Mouse (Mus musculus) heart, embryonic 14.5 days (tissue): ENCODE data around the gene Thap12. TPM values are rescaled to one million over a fixed set of nuclear protein-coding genes. Genes with fewer than 3 reads are reported as not detected.

Experiments
- ATAC-seq: fragments of 200-750 bp; cut with Nextera tagmentation; 2 replicates; pipeline ENCODE4 v1.8.0; 2017; ENCODE audit warnings: low read depth, moderate TSS enrichment; ENCODE audit not compliant: insufficient number of reproducible peaks, insufficient read depth, low FRiP score
- H3K27ac ChIP-seq, 2 experiments: fragments of 200-500 bp in 1 of 2; fragments of 300-500 bp in 1 of 2; sonication (generic) in 1 of 2; replicated peaks in 1 of 2; 2 replicates each; pipeline ENCODE4 v1.5.1; 2012 to 2014; ENCODE audit warnings: low read depth in 2 of 2, low read length in 2 of 2, control low read depth in 1 of 2, mild to moderate bottlenecking in 1 of 2, mixed read lengths in 1 of 2; ENCODE audit not compliant: control insufficient read depth in 1 of 2, insufficient read depth in 1 of 2
- H3K27me3 ChIP-seq: fragments of 300-500 bp; sonication (generic); 2 replicates; pipeline ENCODE4 v1.6.1; 2014; ENCODE audit warnings: mild to moderate bottlenecking, low read length, control low read depth; ENCODE audit not compliant: control insufficient read depth, insufficient read depth
- H3K36me3 ChIP-seq: fragments of 300-500 bp; sonication (generic); 2 replicates; pipeline ENCODE4 v1.6.1; 2014; ENCODE audit warnings: mild to moderate bottlenecking, control low read depth, low read length, mixed read lengths; ENCODE audit not compliant: control insufficient read depth, insufficient read depth
- H3K4me1 ChIP-seq, 2 experiments: fragments of 200-500 bp in 1 of 2; fragments of 300-500 bp in 1 of 2; sonication (generic) in 1 of 2; 2 replicates each; pipeline ENCODE4 v1.6.1; 2012 to 2014; ENCODE audit warnings: low read length in 2 of 2, control low read depth in 1 of 2, mixed read lengths in 1 of 2; ENCODE audit not compliant: control insufficient read depth in 2 of 2, insufficient read depth in 2 of 2
- H3K4me2 ChIP-seq: fragments of 300-500 bp; sonication (generic); 2 replicates; pipeline ENCODE4 v1.6.1; 2014; ENCODE audit warnings: mild to moderate bottlenecking, low read length
- H3K4me3 ChIP-seq, 2 experiments: fragments of 200-500 bp in 1 of 2; fragments of 300-500 bp in 1 of 2; sonication (generic) in 1 of 2; 2 replicates each; pipeline ENCODE4 v1.5.1; 2012 to 2014; ENCODE audit warnings: low read length in 2 of 2, mild to moderate bottlenecking in 2 of 2, control low read depth in 1 of 2, low read depth in 1 of 2, moderate library complexity in 1 of 2; ENCODE audit not compliant: control insufficient read depth in 1 of 2, insufficient read depth in 1 of 2
- H3K9ac ChIP-seq: fragments of 300-500 bp; sonication (generic); 2 replicates; pipeline ENCODE4 v1.6.1; 2014; ENCODE audit warnings: mild to moderate bottlenecking, low read length
- H3K9me3 ChIP-seq: fragments of 300-500 bp; sonication (generic); 2 replicates; pipeline ENCODE4 v1.6.1; 2016; ENCODE audit warnings: low read length, control low read depth; ENCODE audit not compliant: control insufficient read depth
- WGBS: fragments of 180-500 bp; shearing (Covaris S2); extraction: QIAGEN DNeasy Blood & Tissue Kit; methylation state at CpG from one replicate; pipeline ENCODE4 v1.1.7; 2014; 5-methylcytosine and 5-hydroxymethylcytosine counted together
- polyA plus RNA-seq: library from polyadenylated mRNA; unstranded; fragments of >200 nt; fragmentation: Nextera tagmentation; extraction: Ambion mirVana; gene quantifications from 2 replicates; pipeline ENCODE4 v1.2.1, GENCODE M21; 2014

Thap12 gene
- polyA plus RNA-seq, 1 experiment from 2014 or later = 44.9 TPM

GRCm38 (mm10) chr7:98756050-98756449 lies 53.1 kb downstream of the Thap12 start:
- no peaks in the 10 kb centered on the region for H3K9me3 ChIP-seq
- H3K36me3 ChIP-seq = no peaks in the 10 kb centered on the region
- H3K27ac ChIP-seq = no peak overlapping the region
- H3K4me2 ChIP-seq = no peak overlapping the region
- H3K4me3 ChIP-seq = no peak overlapping the region
- H3K27me3 ChIP-seq = no peaks in the 10 kb centered on the region
- peaks cover 22 to 27% of the 10 kb centered on the region in 2 experiments for H3K4me1 ChIP-seq
- no peak for ATAC-seq
- H3K9ac ChIP-seq = no peak overlapping the region
- 82% methylated on average over 11 of the region's 11 CpGs for WGBS

- Histone ChIP-seq H3K9me3 (no peaks in the 10 kb centered on the region), H3K9ac (no peak overlapping the region), H3K36me3 (no peaks in the 10 kb centered on the region), H3K4me2 (no peak overlapping the region), H3K4me1 (peaks cover 22 to 27% of the 10 kb centered on the region in 2 experiments), H3K27ac (no peak overlapping the region), H3K27me3 (no peaks in the 10 kb centered on the region), H3K4me3 (no peak overlapping the region)
- 76% methylated on average over 8 of the region's 8 CpGs for WGBS
- ATAC-seq = no peak
These were observed 53.7 kb downstream of the Thap12 start for GRCm38 (mm10) chr7:98756556-98756955.

GRCm38 (mm10) chr7:98760126-98760525 lies 57.2 kb downstream of the Thap12 start:
- H3K36me3 ChIP-seq = no peaks in the 10 kb centered on the region
- ATAC-seq = no peak
- no peaks in the 10 kb centered on the region for H3K27me3 ChIP-seq
- H3K9me3 ChIP-seq = no peaks in the 10 kb centered on the region
- H3K4me3 ChIP-seq = no peak overlapping the region
- WGBS = 78% methylated on average over 5 of the region's 5 CpGs
- peaks cover 2 to 5% of the 10 kb centered on the region in 2 experiments; a peak in 2 of 4 replicates for H3K4me1 ChIP-seq
- no peak overlapping the region for H3K9ac ChIP-seq
- H3K4me2 ChIP-seq = no peak overlapping the region
- no peak overlapping the region for H3K27ac ChIP-seq

- H3K27ac ChIP-seq = no peak overlapping the region
- WGBS = 81% methylated on average over 10 of the region's 10 CpGs
- no peak overlapping the region for H3K4me3 ChIP-seq
- H3K27me3 ChIP-seq = no peaks in the 10 kb centered on the region
- peaks cover 2% of the 10 kb centered on the region in 2 experiments; a peak in 3 of 4 replicates for H3K4me1 ChIP-seq
- H3K9ac ChIP-seq = no peak overlapping the region
- no peak overlapping the region for H3K4me2 ChIP-seq
- H3K9me3 ChIP-seq = no peaks in the 10 kb centered on the region
- ATAC-seq = no peak
- no peaks in the 10 kb centered on the region for H3K36me3 ChIP-seq
These were observed 61.0 kb downstream of the Thap12 start for GRCm38 (mm10) chr7:98763911-98764310.

- Histone ChIP-seq H3K4me2 (no peak overlapping the region), H3K9me3 (no peaks in the 10 kb centered on the region), H3K4me3 (no peak overlapping the region), H3K36me3 (no peaks in the 10 kb centered on the region), H3K4me1 (peaks cover 12 to 21% of the 10 kb centered on the region in 2 experiments; a peak in 3 of 4 replicates), H3K27ac (0 out of 4 replicates have a peak overlapping the region, but pooled peaks of 1 of the 2 experiments have one; percentile 10), H3K27me3 (no peaks in the 10 kb centered on the region), H3K9ac (no peak overlapping the region)
- peak; percentile 51; the same call in 1 of the 2 replicates for ATAC-seq
- 52% methylated on average over 6 of the region's 6 CpGs for WGBS
These were observed 64.4 kb downstream of the Thap12 start for GRCm38 (mm10) chr7:98767261-98767660.

Other genes starting within 250 kb of the Thap12 start
- gene Lrrc32, start 213.8 kb upstream of the Thap12 start, polyA plus RNA-seq = 6.9 and 8.4 TPM in 2 replicates
- gene Emsy, start 46.3 kb upstream of the Thap12 start, polyA plus RNA-seq = 32.7 and 34.9 TPM in 2 replicates
- 13.5 and 14.7 TPM in 2 replicates for gene Wnt11, start 132.0 kb downstream of the Thap12 start, polyA plus RNA-seq